Mouse (Mus musculus) kidney, adult 2 months (tissue): ENCODE measurements at regions not wholly inside any gene's neighbourhood (a gene's known extent, or its start where the extent isn't known, plus 50 kb on each side); places are given as distances from the start of the nearest gene placed in this dataset.

Source experiments
- CTCF ChIP-seq: fragments of 200-500 bp; conservative IDR thresholded peaks from 2 replicates; pipeline ENCODE4 v1.5.1; 2011; ENCODE audit warnings: low read depth, mild to moderate bottlenecking, control low read depth, low read length, moderate library complexity, mixed read lengths; ENCODE audit not compliant: insufficient read depth, insufficient read length
- POLR2A ChIP-seq: fragments of 200-500 bp; IDR thresholded peaks from one replicate; pipeline ENCODE4 v1.6.1; 2011; ENCODE audit warnings: low read depth, low read length, control low read depth

GRCm38 (mm10) chr12:107334366-107334765 lies 154.1 kb upstream of the 3110018I06Rik start:
- no peak for TF ChIP-seq POLR2A
- no peak for TF ChIP-seq CTCF
